Mouse (Mus musculus): Measurements from ENCODE around the gene Gm38393. TPM values are rescaled to one million over a fixed set of nuclear protein-coding genes. Genes with fewer than 3 reads are reported as not detected.

Gene Gm38393
- polyA plus RNA-seq (2016; fragmentation: Nextera tagmentation; extraction: Ambion mirVana) = 0.24 and 0.36 TPM in 2 replicates

DNA sequence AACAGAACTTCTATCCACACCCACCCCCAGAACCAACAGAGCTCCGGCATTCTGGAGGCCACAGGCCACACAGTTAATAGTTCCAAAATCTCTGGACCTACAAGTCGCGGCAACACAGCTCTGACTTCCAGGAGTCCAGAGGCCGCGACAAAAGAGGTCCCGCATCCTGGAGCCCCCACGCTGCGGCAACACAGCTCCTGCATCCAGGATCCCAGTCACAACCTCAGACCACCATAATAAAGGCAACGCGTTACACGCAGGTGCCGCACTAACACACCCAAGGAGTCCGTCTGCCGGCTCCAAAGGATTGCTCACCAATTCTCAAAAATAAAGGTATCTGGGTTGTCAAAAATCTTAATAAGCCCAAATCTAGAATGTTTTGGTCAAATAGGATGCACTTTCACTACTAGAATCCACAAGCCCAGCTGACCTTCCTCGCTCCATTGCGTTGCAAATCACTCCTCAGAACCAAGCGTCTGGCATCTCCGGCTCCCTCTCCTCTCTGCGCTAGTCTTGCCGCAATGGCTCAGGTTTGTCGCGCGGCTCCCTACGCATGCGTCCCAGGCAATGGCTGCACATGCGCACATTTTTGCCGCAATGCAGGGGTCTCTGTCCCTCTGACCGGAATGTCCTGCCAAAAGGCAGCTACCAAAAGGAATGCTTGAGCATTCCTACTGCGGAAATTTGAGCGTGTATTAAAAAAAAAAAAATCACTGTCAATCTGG, at the start of gene Gm38393, which contains the start of gene Snurf:
Gm38393 (minus strand) TSS at position 459 of the 725 bp plus-strand sequence.
Snurf (minus strand) TSS at position 444 of the 725 bp plus-strand sequence.
- no peak for ATAC-seq
- Histone ChIP-seq H3K9me3 (replicated peaks) (0 out of 2 replicates have a peak, but pooled peaks cover 2% of the 10 kb centered on the region), H3K9ac (peak within 1 kb of the TSS; percentile 67), H3K4me3 (peak within 1 kb of the TSS; percentile 65), H3K27ac (peak within 1 kb of the TSS; percentile 64), H3K4me2 (peak within 1 kb of the TSS; percentile 72), H3K36me3 (no peaks in the 10 kb centered on the region), H3K27me3 (replicated peaks) (no peaks in the 10 kb centered on the region), H3K4me1 (peaks cover 7% of the 10 kb centered on the region)
- WGBS (ENCODE audit: insufficient replicate concordance) = 40% methylated on average over 30 of the region's 30 CpGs

DNA sequence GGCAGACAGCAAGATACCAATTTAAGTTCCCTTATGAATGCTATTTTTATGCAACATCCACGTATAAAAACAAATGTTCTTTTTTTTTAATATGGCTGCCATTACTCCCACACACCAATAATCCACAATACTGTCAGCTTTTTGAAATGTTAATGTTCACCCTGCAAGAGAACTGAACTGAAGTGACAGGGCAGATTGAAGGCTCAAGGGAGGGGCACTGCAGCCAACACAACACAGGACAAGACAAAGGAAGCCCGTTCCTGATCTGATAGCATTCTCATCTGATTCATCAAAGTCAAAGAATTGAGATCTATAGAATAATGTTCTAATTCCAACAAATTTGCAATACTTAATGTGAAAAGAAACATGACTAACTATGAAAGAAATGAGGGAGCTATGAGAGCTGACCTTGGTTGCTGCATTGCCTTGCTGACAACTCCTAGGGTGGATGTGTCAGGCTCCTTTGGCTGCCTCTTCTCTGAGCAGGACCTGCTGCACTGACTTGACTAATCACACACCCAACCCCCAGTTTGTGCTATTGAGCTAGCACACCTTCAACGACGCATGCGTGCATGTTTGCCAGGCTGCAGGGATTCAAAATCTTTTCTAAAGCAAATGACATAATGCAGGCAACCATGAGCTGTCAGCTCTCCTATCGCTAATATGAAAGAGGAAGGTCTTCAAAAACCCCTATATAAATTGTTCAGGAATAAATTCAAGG, 42.8 kb upstream of the Gm38393 start:
- Histone ChIP-seq H3K9ac (no peak overlapping the region), H3K27ac (no peak overlapping the region), H3K36me3 (no peaks in the 10 kb centered on the region), H3K9me3 (replicated peaks) (no peaks in the 10 kb centered on the region), H3K4me3 (no peak overlapping the region), H3K27me3 (replicated peaks) (no peaks in the 10 kb centered on the region), H3K4me1 (no peaks in the 10 kb centered on the region), H3K4me2 (no peak overlapping the region)
- no peak for ATAC-seq
- 64% methylated on average over 6 of the region's 6 CpGs for WGBS (ENCODE audit: insufficient replicate concordance)

- Histone ChIP-seq H3K36me3 (no peaks in the 10 kb centered on the region), H3K4me2 (no peak overlapping the region), H3K4me3 (no peak overlapping the region), H3K4me1 (no peaks in the 10 kb centered on the region), H3K27me3 (replicated peaks) (no peaks in the 10 kb centered on the region), H3K9ac (no peak overlapping the region), H3K27ac (no peak overlapping the region), H3K9me3 (replicated peaks) (no peaks in the 10 kb centered on the region)
- WGBS (ENCODE audit: insufficient replicate concordance) = 61% methylated on average over 3 of the region's 3 CpGs
- no peak for ATAC-seq
Measured at GRCm38 (mm10) chr7:60013186-60013585, 8.3 kb upstream of the Gm38393 start.

- Histone ChIP-seq H3K4me1 (peaks cover 5% of the 10 kb centered on the region), H3K4me3 (no peak overlapping the region), H3K4me2 (no peak overlapping the region), H3K27ac (no peak overlapping the region), H3K36me3 (no peaks in the 10 kb centered on the region), H3K9me3 (replicated peaks) (0 out of 2 replicates have a peak, but pooled peaks cover 2% of the 10 kb centered on the region), H3K9ac (no peak overlapping the region), H3K27me3 (replicated peaks) (no peaks in the 10 kb centered on the region)
- no peak for ATAC-seq
- 40% methylated on average over 3 of the region's 3 CpGs for WGBS (ENCODE audit: insufficient replicate concordance)
Measured at GRCm38 (mm10) chr7:60007727-60008360, 3.0 kb upstream of the Gm38393 start.

DNA sequence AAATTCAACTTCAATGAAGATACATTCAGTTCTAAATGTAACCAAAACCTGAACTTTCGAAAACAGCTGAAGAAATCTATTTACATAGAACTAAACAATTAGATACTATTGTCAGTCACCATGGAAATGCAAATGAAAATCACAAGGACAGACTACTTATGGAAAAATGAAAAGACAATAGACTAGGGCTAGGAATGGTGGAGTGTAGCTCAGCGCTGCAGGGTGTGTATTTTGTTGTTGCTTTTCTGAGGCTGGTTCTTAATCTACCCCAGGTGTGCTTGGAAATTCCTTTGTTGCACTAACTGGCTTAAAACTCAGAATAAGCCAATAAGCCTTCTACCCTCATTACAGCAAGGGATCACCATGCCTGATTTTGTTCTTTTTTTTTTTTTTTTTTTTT, 1.4 kb upstream of the Gm38393 start:
- no peaks in the 10 kb centered on the region for H3K27me3 ChIP-seq (replicated peaks)
- 0 out of 2 replicates have a peak, but pooled peaks cover 2% of the 10 kb centered on the region for H3K9me3 ChIP-seq (replicated peaks)
- no peak overlapping the region for H3K27ac ChIP-seq
- WGBS (ENCODE audit: insufficient replicate concordance) = 55% methylated on average over 2 of the region's 2 CpGs
- no peak overlapping the region for H3K4me2 ChIP-seq
- H3K4me3 ChIP-seq = no peak overlapping the region
- no peak overlapping the region for H3K9ac ChIP-seq
- no peak for ATAC-seq
- no peaks in the 10 kb centered on the region for H3K36me3 ChIP-seq
- peaks cover 7% of the 10 kb centered on the region for H3K4me1 ChIP-seq

DNA sequence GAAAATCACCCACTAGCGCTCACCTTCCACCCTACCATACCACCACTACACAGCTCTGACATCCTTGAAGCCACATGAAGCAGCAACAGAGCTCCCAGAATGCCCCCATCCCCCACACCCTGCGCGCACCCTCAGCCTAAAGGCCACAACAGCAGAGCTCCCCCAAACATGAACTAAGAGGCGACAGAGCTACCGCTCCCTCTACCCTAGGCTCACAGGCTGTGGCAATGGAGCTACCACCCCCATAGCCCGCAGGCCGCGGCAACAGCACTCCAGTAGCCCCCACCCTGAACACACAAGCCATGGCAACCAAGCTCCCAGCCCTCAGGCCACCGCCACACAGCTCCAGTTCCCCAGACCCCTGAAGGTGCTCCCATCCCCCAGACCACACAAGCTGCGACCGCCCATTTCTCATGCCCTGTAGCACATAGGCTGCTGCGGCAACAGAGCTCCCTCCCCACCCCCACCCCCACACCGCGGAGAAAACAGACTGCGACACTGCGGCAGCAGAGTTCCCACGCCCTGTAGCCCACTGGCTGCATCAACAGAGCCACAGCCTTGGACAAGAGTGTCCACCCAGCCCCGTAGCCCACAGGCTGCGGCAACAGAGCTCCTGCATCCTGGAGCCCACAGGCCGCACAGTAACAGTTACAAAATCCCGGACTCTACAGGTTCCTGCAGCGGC, 801 bp downstream of the Gm38393 start:
- peak overlapping the region; percentile 65 for H3K4me3 ChIP-seq
- peak; percentile 77 for ATAC-seq
- H3K4me1 ChIP-seq = peaks cover 7% of the 10 kb centered on the region
- no peaks in the 10 kb centered on the region for H3K36me3 ChIP-seq
- peak overlapping the region; percentile 67 for H3K9ac ChIP-seq
- H3K27ac ChIP-seq = peak overlapping the region; percentile 64
- WGBS (ENCODE audit: insufficient replicate concordance) = 49% methylated on average over 22 of the region's 22 CpGs
- H3K9me3 ChIP-seq (replicated peaks) = 0 out of 2 replicates have a peak, but pooled peaks cover 2% of the 10 kb centered on the region
- peak overlapping the region; percentile 72 for H3K4me2 ChIP-seq
- no peaks in the 10 kb centered on the region for H3K27me3 ChIP-seq (replicated peaks)

DNA sequence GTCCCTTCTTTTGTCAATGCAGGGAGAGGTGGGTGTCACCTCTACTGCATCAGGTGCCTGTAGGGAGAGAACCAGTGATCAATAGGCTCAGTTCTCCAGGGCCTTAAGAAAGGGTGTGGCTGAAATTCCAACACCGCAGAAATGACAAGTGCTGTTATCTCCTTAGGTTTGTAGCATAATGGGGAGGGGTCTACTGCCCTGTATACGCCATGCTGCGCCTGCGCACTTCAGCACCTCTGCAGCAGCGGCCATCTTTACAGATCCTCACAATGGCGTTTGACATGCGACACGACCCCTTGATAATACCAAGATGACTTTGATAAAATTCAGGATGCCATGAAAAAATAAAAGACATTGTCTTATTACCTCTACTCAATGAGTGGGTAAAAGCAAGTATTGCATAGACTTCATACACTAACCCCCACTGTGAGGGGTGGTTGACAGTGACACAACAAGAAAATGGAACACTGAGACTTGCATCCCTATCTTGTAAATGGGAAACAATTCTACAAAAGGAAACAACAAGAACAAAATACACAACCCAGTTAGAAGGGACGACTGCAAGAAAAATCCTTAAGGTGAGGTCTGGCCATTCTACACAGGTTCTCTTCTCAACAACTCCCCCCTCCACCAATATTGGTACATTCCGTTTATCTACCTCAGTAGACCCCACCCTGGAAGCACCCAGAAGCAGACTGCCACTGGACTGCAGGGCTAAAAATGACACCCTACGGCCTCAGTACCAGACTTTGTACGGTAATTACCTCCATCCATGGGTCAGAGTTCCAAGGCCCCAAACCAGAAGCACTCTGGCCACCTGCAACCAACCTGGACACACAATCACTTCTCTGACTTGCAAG, 1.6 kb downstream of the Gm38393 start:
- Histone ChIP-seq H3K27ac (peak overlapping the region; percentile 64; the same call in 1 of the 2 replicates), H3K9ac (no peak overlapping the region), H3K9me3 (replicated peaks) (0 out of 2 replicates have a peak, but pooled peaks cover 2% of the 10 kb centered on the region), H3K4me1 (peaks cover 7% of the 10 kb centered on the region), H3K36me3 (no peaks in the 10 kb centered on the region), H3K27me3 (replicated peaks) (no peaks in the 10 kb centered on the region), H3K4me3 (peak overlapping the region; percentile 65), H3K4me2 (peak overlapping the region; percentile 72)
- ATAC-seq = peak; percentile 79
- 52% methylated on average over 12 of the region's 12 CpGs for WGBS (ENCODE audit: insufficient replicate concordance)

DNA sequence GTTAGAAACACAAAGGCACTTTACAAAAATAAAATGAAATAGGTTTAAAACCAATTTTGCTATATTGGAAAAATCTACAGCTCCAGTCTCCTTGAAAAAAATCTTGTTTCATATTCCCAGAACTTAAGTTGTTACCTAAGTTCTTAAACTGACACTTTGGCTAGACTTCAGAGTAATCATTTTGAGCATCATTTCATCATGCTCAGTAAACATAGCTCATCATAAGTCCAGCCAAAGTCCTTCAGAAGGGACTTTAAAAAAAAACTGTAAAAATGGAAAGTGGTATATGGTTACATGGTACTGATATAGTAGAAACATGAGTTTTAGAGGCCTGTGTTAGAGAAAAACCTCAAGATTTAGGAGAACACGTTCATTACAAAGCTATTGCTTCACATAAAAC, 26.2 kb downstream of the Gm38393 start:
- WGBS (ENCODE audit: insufficient replicate concordance) = 40% methylated on average over 1 of the region's 1 CpGs
- Histone ChIP-seq H3K4me1 (no peaks in the 10 kb centered on the region), H3K27me3 (replicated peaks) (no peaks in the 10 kb centered on the region), H3K9ac (no peak overlapping the region), H3K27ac (no peak overlapping the region), H3K4me3 (no peak overlapping the region), H3K9me3 (replicated peaks) (no peaks in the 10 kb centered on the region), H3K4me2 (no peak overlapping the region), H3K36me3 (no peaks in the 10 kb centered on the region)
- ATAC-seq = no peak

Other genes with a start within 250 kb of the Gm38393 start
- gene Snurf, start within 50 bp of the Gm38393 start, polyA plus RNA-seq (2016; fragmentation: Nextera tagmentation; extraction: Ambion mirVana) = 13.5 and 17.3 TPM in 2 replicates
- gene Snrpn, start 135.2 kb upstream of the Gm38393 start, polyA plus RNA-seq (2016; fragmentation: Nextera tagmentation; extraction: Ambion mirVana) = 15.2 and 17.8 TPM in 2 replicates

Data from liver, embryonic 12.5 days (tissue).